Mouse (Mus musculus) MEL (cell line): ENCODE results near the gene Frs3. TPM values are rescaled to one million over a fixed set of nuclear protein-coding genes. Genes with fewer than 3 reads are reported as not detected.

ENCODE experiments used
- DNase-seq: peaks from one replicate; pipeline ENCODE4 v3.0.0; 2011; ENCODE audit warnings: low read depth, low spot score
- H3K27ac ChIP-seq: 2 replicates; pipeline ENCODE4 v1.5.1; 2012; ENCODE audit warnings: low read depth, mild to moderate bottlenecking, control low read depth, low read length, moderate library complexity; ENCODE audit not compliant: control insufficient read depth
- H3K27me3 ChIP-seq, 2 experiments: fragments of 150-350 bp in 1 of 2; sonication (generic) in 1 of 2; 2 replicates each; pipeline ENCODE4 v1.6.1; 2012; ENCODE audit warnings: low read length in 2 of 2, mild to moderate bottlenecking in 2 of 2, improper control_type of control experiment in 1 of 2, moderate library complexity in 1 of 2; ENCODE audit not compliant: insufficient read depth in 2 of 2, control insufficient read depth in 1 of 2
- H3K36me3 ChIP-seq, 2 experiments: 2 replicates each; pipeline ENCODE4 v1.6.1; 2012 to 2014; ENCODE audit warnings: low read length in 2 of 2, improper control_type of control experiment in 1 of 2, inconsistent platforms in 1 of 2, mild to moderate bottlenecking in 1 of 2; ENCODE audit not compliant: insufficient read depth in 2 of 2, control insufficient read depth in 1 of 2
- H3K4me1 ChIP-seq, 2 experiments: fragments of 150-350 bp in 1 of 2; sonication (generic) in 1 of 2; 2 replicates each; pipeline ENCODE4 v1.6.1; 2012; ENCODE audit warnings: low read length in 2 of 2, improper control_type of control experiment in 1 of 2, mild to moderate bottlenecking in 1 of 2; ENCODE audit not compliant: insufficient read depth in 2 of 2, control insufficient read depth in 1 of 2
- H3K4me3 ChIP-seq, 2 experiments: fragments of 150-350 bp in 1 of 2; sonication (generic) in 1 of 2; 2 replicates each; pipeline ENCODE4 v1.5.1; 2012; ENCODE audit warnings: low read depth in 2 of 2, low read length in 2 of 2, mild to moderate bottlenecking in 2 of 2, moderate library complexity in 2 of 2, control low read depth in 1 of 2, improper control_type of control experiment in 1 of 2; ENCODE audit not compliant: control insufficient read depth in 1 of 2, insufficient read depth in 1 of 2
- H3K79me2 ChIP-seq: 2 replicates; pipeline ENCODE4 v1.6.1; 2012; ENCODE audit warnings: mild to moderate bottlenecking, low read length, moderate library complexity; ENCODE audit not compliant: control insufficient read depth, poor library complexity, insufficient read depth
- H3K9ac ChIP-seq: 2 replicates; pipeline ENCODE4 v1.6.1; 2012; ENCODE audit warnings: low read depth, mild to moderate bottlenecking, control low read depth, low read length, moderate library complexity; ENCODE audit not compliant: control insufficient read depth, poor library complexity, severe bottlenecking
- H3K9me3 ChIP-seq: fragments of 150-350 bp; sonication (generic); replicated peaks from 2 replicates; pipeline ENCODE4 v1.6.1; 2012; ENCODE audit warnings: mild to moderate bottlenecking, low read length, improper control_type of control experiment, moderate library complexity; ENCODE audit not compliant: insufficient read depth
- CHD1 ChIP-seq: IDR thresholded peaks from 2 replicates; pipeline ENCODE4 v1.6.1; 2012; ENCODE audit warnings: low read depth, mild to moderate bottlenecking, inconsistent platforms, low read length, improper control_type of control experiment
- CTCF ChIP-seq, 3 experiments: IDR thresholded peaks in 2 of 3; conservative IDR thresholded peaks in 1 of 3; 2 replicates each; pipeline ENCODE4 v1.5.1; 2011 to 2012; ENCODE audit warnings: low read length in 3 of 3, low read depth in 2 of 3, mild to moderate bottlenecking in 2 of 3, improper control_type of control experiment in 1 of 3, inconsistent platforms in 1 of 3, mixed read lengths in 1 of 3, moderate library complexity in 1 of 3; ENCODE audit not compliant: control insufficient read depth in 1 of 3, insufficient read depth in 1 of 3, poor library complexity in 1 of 3, severe bottlenecking in 1 of 3
- GATA1 ChIP-seq: IDR thresholded peaks from 2 replicates; pipeline ENCODE4 v1.6.1; 2011; ENCODE audit warnings: low read depth, low read length, improper control_type of control experiment
- HCFC1 ChIP-seq: IDR thresholded peaks from 2 replicates; pipeline ENCODE4 v1.6.1; 2012; ENCODE audit warnings: low read depth, mild to moderate bottlenecking, inconsistent platforms, low read length, improper control_type of control experiment, moderate library complexity
- JUND ChIP-seq: IDR thresholded peaks from 2 replicates; pipeline ENCODE4 v1.6.1; 2011; ENCODE audit warnings: low read depth, mild to moderate bottlenecking, improper control_type of control experiment, low read length
- MAFK ChIP-seq: IDR thresholded peaks from 2 replicates; pipeline ENCODE4 v1.6.1; 2011; ENCODE audit warnings: low read depth, mild to moderate bottlenecking, low read length, improper control_type of control experiment, borderline replicate concordance
- MAZ ChIP-seq: IDR thresholded peaks from 2 replicates; pipeline ENCODE4 v1.6.1; 2012; ENCODE audit warnings: low read depth, mild to moderate bottlenecking, inconsistent platforms, low read length, improper control_type of control experiment
- MEF2A ChIP-seq: IDR thresholded peaks from 2 replicates; pipeline ENCODE4 v1.6.1; 2014; ENCODE audit warnings: low read depth, mild to moderate bottlenecking, inconsistent platforms, low read length, improper control_type of control experiment; ENCODE audit not compliant: poor library complexity, insufficient replicate concordance, severe bottlenecking; ENCODE audit errors: extremely low read depth
- MXI1 ChIP-seq: IDR thresholded peaks from 2 replicates; pipeline ENCODE4 v1.6.1; 2011; ENCODE audit warnings: mild to moderate bottlenecking, low read depth, low read length, improper control_type of control experiment
- NELFE ChIP-seq: IDR thresholded peaks from 2 replicates; pipeline ENCODE4 v1.6.1; 2011; ENCODE audit warnings: low read depth, low read length, improper control_type of control experiment
- POLR2A ChIP-seq, 2 experiments: IDR thresholded peaks; 2 replicates each; pipeline ENCODE4 v1.6.1; 2011 to 2012; ENCODE audit warnings: low read length in 2 of 2, mild to moderate bottlenecking in 2 of 2, control low read depth in 1 of 2, improper control_type of control experiment in 1 of 2, low read depth in 1 of 2, moderate library complexity in 1 of 2; ENCODE audit not compliant: control insufficient read depth in 1 of 2, insufficient read depth in 1 of 2, poor library complexity in 1 of 2
- TBP ChIP-seq: IDR thresholded peaks from 2 replicates; pipeline ENCODE4 v1.8.0; 2011; ENCODE audit warnings: low read depth, low read length, improper control_type of control experiment
- USF2 ChIP-seq, 2 experiments: IDR thresholded peaks; 2 replicates each; pipeline ENCODE4 v1.6.1; 2011 to 2012; ENCODE audit warnings: improper control_type of control experiment in 2 of 2, low read length in 2 of 2, borderline replicate concordance in 1 of 2, inconsistent platforms in 1 of 2, low read depth in 1 of 2, mild to moderate bottlenecking in 1 of 2; ENCODE audit not compliant: insufficient read depth in 1 of 2
- ZKSCAN1 ChIP-seq: IDR thresholded peaks from 2 replicates; pipeline ENCODE4 v1.6.1; 2012; ENCODE audit warnings: low read depth, mild to moderate bottlenecking, inconsistent platforms, low read length, improper control_type of control experiment, moderate library complexity
- ZNF384 ChIP-seq: IDR thresholded peaks from 2 replicates; pipeline ENCODE4 v1.6.1; 2012; ENCODE audit warnings: low read depth, mild to moderate bottlenecking, inconsistent platforms, low read length, improper control_type of control experiment
- polyA plus RNA-seq, 2 experiments: library from polyadenylated mRNA; stranded (reverse) in 1 of 2; unstranded in 1 of 2; fragments of >175 nt in 1 of 2; fragments of >200 nt in 1 of 2; gene quantifications; 2 replicates each; pipeline versions ENCODE4 v1.2.1 to v1.2.4; 2012; ENCODE audit warnings: low replicate concordance in 2 of 2, low read depth in 1 of 2; ENCODE audit not compliant: insufficient read length in 2 of 2, insufficient read depth in 1 of 2, missing spikeins in 1 of 2
- total RNA-seq: library from RNA; depleted of rRNA; stranded (reverse); fragments of 300-350 nt; gene quantifications from 2 replicates; pipeline ENCODE4 v1.2.3, GENCODE M21; 2012

Frs3 gene
- total and polyA plus RNA-seq, 3 experiments, result 2.7 to 4.4 TPM; not detected in 1

- no peak for TF ChIP-seq POLR2A (IDR thresholded peaks at IDR 0.05; ENCODE audit: control insufficient read depth in 1 of 2, insufficient read depth in 1 of 2, low read depth in 1 of 2, low read length in 2 of 2, poor library complexity in 1 of 2)
- Histone ChIP-seq H3K27me3 (no peaks in the 10 kb centered on the region), H3K27ac (no peak overlapping the region), H3K9ac (peak overlapping the region; percentile 70), H3K4me1 (peaks cover 0 to 10% of the 10 kb centered on the region in 2 experiments; a peak in 3 of 4 replicates), H3K79me2 (no peaks in the 10 kb centered on the region; the same call in 1 of the 2 replicates), H3K9me3 (no peaks in the 10 kb centered on the region), H3K4me3 (peak overlapping the region; percentile 53 to 88), H3K36me3 (peaks cover 0 to 5% of the 10 kb centered on the region in 2 experiments; a peak in 2 of 4 replicates)
- no peak for DNase-seq
These were observed 5.0 kb downstream of the Frs3 start for GRCm38 (mm10) chr17:47693671-47694441.

GRCm38 (mm10) chr17:47694442-47694502 is 5.4 kb downstream of the Frs3 start, which contains the start of gene Gm21981:
Gene Gm21981 (minus strand): TSS chr17:47694455.
- H3K36me3 ChIP-seq, result peaks cover 0 to 5% of the 10 kb centered on the region in 2 experiments; a peak in 2 of 4 replicates
- peaks cover 0 to 10% of the 10 kb centered on the region in 2 experiments; a peak in 3 of 4 replicates for H3K4me1 ChIP-seq
- H3K27ac ChIP-seq, result no peak within 1 kb of the TSS
- DNase-seq, result no peak
- peak within 1 kb of the TSS; percentile 53 to 88 for H3K4me3 ChIP-seq
- no peaks in the 10 kb centered on the region; the same call in 1 of the 2 replicates for H3K79me2 ChIP-seq
- no peaks in the 10 kb centered on the region for H3K27me3 ChIP-seq
- TF ChIP-seq MEF2A (no peak), HCFC1 (no peak), ZNF384 (no peak), JUND (no peak), USF2 (IDR thresholded peaks at IDR 0.05; ENCODE audit: borderline replicate concordance in 1 of 2, insufficient read depth in 1 of 2, low read depth in 1 of 2, low read length in 2 of 2) (no peak), MXI1 (no peak), GATA1 (no peak), CTCF (IDR thresholded peaks at IDR 0.05 in 2 of 3, conservative IDR thresholded peaks at IDR 0.05 in 1 of 3; ENCODE audit: control insufficient read depth in 1 of 3, insufficient read depth in 1 of 3, low read depth in 2 of 3, low read length in 3 of 3, poor library complexity in 1 of 3, severe bottlenecking in 1 of 3) (no peak), MAFK (no peak), NELFE (no peak), CHD1 (no peak), MAZ (no peak), TBP (no peak), ZKSCAN1 (no peak)
- no peaks in the 10 kb centered on the region for H3K9me3 ChIP-seq
- H3K9ac ChIP-seq, result peak within 1 kb of the TSS; percentile 84
